Mouse (Mus musculus): ENCODE results near the gene Phc3.

DNA sequence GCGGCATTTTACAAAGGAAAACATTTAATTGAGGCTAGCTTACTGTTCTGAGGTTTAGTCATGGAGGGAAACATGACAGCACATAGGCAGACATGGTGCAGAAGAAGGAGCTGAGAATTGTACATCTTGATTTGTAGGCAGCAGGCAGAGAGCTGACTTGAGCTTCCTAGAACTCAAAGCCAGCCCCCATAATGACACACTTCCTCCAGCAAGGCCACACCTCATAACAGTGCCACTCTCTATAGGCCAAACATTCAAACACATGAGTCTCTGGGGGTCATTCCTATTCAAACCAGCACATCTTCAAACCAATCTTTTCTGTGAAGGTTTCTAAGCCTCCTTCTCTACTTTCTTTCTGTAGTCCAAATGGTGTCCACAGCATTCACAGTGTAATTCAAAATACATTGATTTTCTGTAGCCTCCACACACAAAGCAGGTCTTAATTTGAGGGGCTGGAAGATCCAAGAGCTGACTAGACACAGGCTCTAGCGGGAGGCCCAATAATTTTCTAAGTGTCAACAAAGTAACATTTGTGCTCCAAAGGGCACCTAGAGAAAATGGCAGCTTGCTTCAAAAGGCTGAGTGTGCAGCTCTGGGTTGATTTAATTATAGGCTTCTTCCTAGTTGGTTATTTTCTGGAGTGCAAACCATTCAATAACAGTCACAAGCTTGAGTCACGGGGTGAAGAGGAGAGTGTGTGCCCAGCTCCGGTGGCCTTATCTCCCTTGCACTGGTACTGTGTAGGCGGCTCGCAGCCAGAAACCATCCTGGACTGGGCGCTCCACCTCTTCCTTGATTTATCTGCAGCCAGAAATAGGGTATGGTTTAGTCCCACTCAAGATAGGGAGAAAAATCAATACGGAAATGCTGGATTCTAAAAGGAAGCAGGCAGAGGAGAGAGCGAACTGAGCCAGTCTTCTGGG, 18.4 kb upstream of the Phc3 start:
- TF ChIP-seq EP300 (IDR thresholded peaks at IDR 0.05; ENCODE audit: low read depth) (no peak), CTCF (IDR thresholded peaks at IDR 0.05; ENCODE audit: low read depth) (no peak)

All from liver, embryonic 14.5 days (tissue).